Comparison of ENCODE assay signal across 25 mouse cellular contexts in the genomic region with DNA sequence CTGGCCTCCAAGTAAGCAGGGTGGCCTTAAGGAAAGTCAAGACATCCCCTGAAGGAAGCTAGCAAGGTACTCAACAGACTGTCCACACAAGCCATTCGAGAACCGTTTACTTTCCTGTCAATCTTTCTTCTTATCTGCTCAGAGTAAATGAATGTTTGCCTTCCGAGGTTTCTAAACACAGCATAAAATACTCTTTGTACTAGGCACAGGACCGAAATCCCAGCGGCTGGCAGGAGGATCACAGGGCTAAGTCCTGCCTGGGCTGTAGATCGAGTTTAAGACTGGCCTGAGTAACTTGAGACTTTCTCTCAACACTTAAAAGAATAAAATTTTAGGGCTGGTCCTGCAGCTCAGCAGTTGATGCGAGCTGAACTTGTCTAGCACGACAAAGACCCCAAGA.
DNase-seq lines count a peak whose midpoint lies in the region; ATAC-seq and TF ChIP-seq lines count a peak whose summit lies in the region.
"Had no signal": no experiment of that assay in that cellular context is flagged by ENCODE, and none has a peak within 500 bp of the region (broad histone marks: within the 10 kb centered on the region; RNA-seq: fewer than 3 reads in every experiment).

No protein-coding gene starts in this region.

- WGBS in embryonic facial prominence, embryonic 10.5 days = 30% methylated on average over 8 of the region's 8 CpGs
- 14% methylated on average over 8 of the region's 8 CpGs for WGBS in intestine, embryonic 16.5 days
- 17% methylated on average over 8 of the region's 8 CpGs for WGBS in liver, embryonic 16.5 days (ENCODE audit: insufficient replicate concordance)
- 21% methylated on average over 8 of the region's 8 CpGs for WGBS in stomach, postnatal 0 days

- TF ChIP-seq EP300 in stomach, postnatal 0 days (optimal IDR thresholded peaks at IDR 0.05) = no peak

- no peak overlapping the region for H3K9ac ChIP-seq in intestine, embryonic 16.5 days (ENCODE audit: low read depth, low read length)
- no peak overlapping the region for H3K9ac ChIP-seq in liver, embryonic 16.5 days (ENCODE audit: low read depth, low read length)
- no peak overlapping the region for H3K9ac ChIP-seq in stomach, postnatal 0 days (ENCODE audit: low read length)
- H3K9ac ChIP-seq: embryonic facial prominence, embryonic 15.5 days; forebrain, embryonic 12.5 days; forebrain, postnatal 0 days; lung, embryonic 14.5 days; midbrain, embryonic 12.5 days; neural tube, embryonic 13.5 days had no signal

- no peak for TF ChIP-seq CTCF in stomach, postnatal 0 days (IDR thresholded peaks at IDR 0.05; ENCODE audit: low read depth)
- no peak for TF ChIP-seq CTCF in layer of hippocampus, adult 2 months (conservative IDR thresholded peaks at IDR 0.05)

- peaks cover 49% of the 10 kb centered on the region for H3K4me1 ChIP-seq in embryonic facial prominence, embryonic 10.5 days
- peaks cover 13% of the 10 kb centered on the region for H3K4me1 ChIP-seq in intestine, embryonic 16.5 days (ENCODE audit: control insufficient read depth, insufficient read depth, low read length)
- H3K4me1 ChIP-seq in liver, embryonic 16.5 days (ENCODE audit: control insufficient read depth, low read depth, low read length) = peaks cover 2% of the 10 kb centered on the region
- no peaks in the 10 kb centered on the region for H3K4me1 ChIP-seq in stomach, postnatal 0 days (replicated peaks; ENCODE audit: control insufficient read depth, insufficient read depth)

- no peaks in the 10 kb centered on the region for H3K36me3 ChIP-seq in embryonic facial prominence, embryonic 10.5 days (replicated peaks)
- H3K36me3 ChIP-seq in intestine, embryonic 16.5 days (ENCODE audit: control insufficient read depth, insufficient read depth, low read length) = no peaks in the 10 kb centered on the region
- no peaks in the 10 kb centered on the region for H3K36me3 ChIP-seq in liver, embryonic 16.5 days (ENCODE audit: control insufficient read depth, insufficient read depth)
- H3K36me3 ChIP-seq in stomach, postnatal 0 days (ENCODE audit: control insufficient read depth, insufficient read depth, low read length) = no peaks in the 10 kb centered on the region
- H3K36me3 ChIP-seq: embryonic facial prominence, embryonic 15.5 days; forebrain, embryonic 12.5 days; hindbrain, embryonic 10.5 days; midbrain, embryonic 12.5 days; neural tube, embryonic 13.5 days had no signal

- H3K9me3 ChIP-seq in embryonic facial prominence, embryonic 10.5 days = no peaks in the 10 kb centered on the region
- no peaks in the 10 kb centered on the region for H3K9me3 ChIP-seq in intestine, embryonic 16.5 days (ENCODE audit: control insufficient read depth, low read length)
- H3K9me3 ChIP-seq in liver, embryonic 16.5 days (replicated peaks; ENCODE audit: control insufficient read depth, low read length) = no peaks in the 10 kb centered on the region
- H3K9me3 ChIP-seq in stomach, postnatal 0 days (ENCODE audit: control insufficient read depth, low read length) = no peaks in the 10 kb centered on the region
- H3K9me3 ChIP-seq: embryonic facial prominence, embryonic 15.5 days; forebrain, embryonic 12.5 days; hindbrain, embryonic 10.5 days; midbrain, embryonic 12.5 days; neural tube, embryonic 13.5 days had no signal

- peaks cover 18% of the 10 kb centered on the region for H3K27me3 ChIP-seq in embryonic facial prominence, embryonic 10.5 days (replicated peaks; ENCODE audit: low read depth, poor library complexity, severe bottlenecking)
- no peaks in the 10 kb centered on the region for H3K27me3 ChIP-seq in intestine, embryonic 16.5 days (replicated peaks; ENCODE audit: control insufficient read depth, insufficient read depth, low read length)
- H3K27me3 ChIP-seq in liver, embryonic 16.5 days (ENCODE audit: control insufficient read depth, insufficient read depth, low read depth, low read length) = no peaks in the 10 kb centered on the region
- no peaks in the 10 kb centered on the region for H3K27me3 ChIP-seq in stomach, postnatal 0 days (ENCODE audit: control insufficient read depth, insufficient read depth, low read length)
- H3K27me3 ChIP-seq: embryonic facial prominence, embryonic 15.5 days; neural tube, embryonic 13.5 days had no signal

- peak; percentile 54; the same call in 1 of the 2 replicates for ATAC-seq in intestine, embryonic 16.5 days
- peak; percentile 74 for ATAC-seq in liver, embryonic 16.5 days (ENCODE audit: low read depth)
- ATAC-seq in stomach, postnatal 0 days (ENCODE audit: low FRiP score, low TSS enrichment) = peak; percentile 49; the same call in 1 of the 2 replicates
- ATAC-seq: forebrain, postnatal 0 days; hindbrain, embryonic 16.5 days had no signal

- H3K27ac ChIP-seq in embryonic facial prominence, embryonic 10.5 days (replicated peaks) = 0 out of 2 replicates have a peak overlapping the region, but pooled peaks have one; percentile 35
- no peak overlapping the region for H3K27ac ChIP-seq in intestine, embryonic 16.5 days (ENCODE audit: low read length)
- H3K27ac ChIP-seq in liver, embryonic 16.5 days (ENCODE audit: low read length) = peak overlapping the region; percentile 65
- no peak overlapping the region for H3K27ac ChIP-seq in stomach, postnatal 0 days (replicated peaks)
- H3K27ac ChIP-seq in layer of hippocampus, adult 2 months = no peak overlapping the region
- H3K27ac ChIP-seq: embryonic facial prominence, embryonic 15.5 days; forebrain, embryonic 12.5 days; hindbrain, embryonic 10.5 days; left cerebral cortex, adult 2 months; midbrain, embryonic 12.5 days; neural tube, embryonic 13.5 days had no signal

- H3K4me3 ChIP-seq in embryonic facial prominence, embryonic 10.5 days = no peak overlapping the region
- no peak overlapping the region for H3K4me3 ChIP-seq in intestine, embryonic 16.5 days (ENCODE audit: low read length)
- no peak overlapping the region for H3K4me3 ChIP-seq in liver, embryonic 16.5 days (ENCODE audit: low read depth, low read length)
- no peak overlapping the region for H3K4me3 ChIP-seq in stomach, postnatal 0 days (ENCODE audit: low read depth, low read length)
- H3K4me3 ChIP-seq in layer of hippocampus, adult 2 months = no peak overlapping the region
- H3K4me3 ChIP-seq: embryonic facial prominence, embryonic 15.5 days; forebrain, embryonic 12.5 days; hindbrain, embryonic 10.5 days; left cerebral cortex, adult 2 months; midbrain, embryonic 12.5 days; neural tube, embryonic 13.5 days had no signal

- no peak overlapping the region for H3K4me2 ChIP-seq in intestine, embryonic 16.5 days (ENCODE audit: low read depth, low read length)
- 0 out of 2 replicates have a peak overlapping the region, but pooled peaks have one; percentile 20 for H3K4me2 ChIP-seq in liver, embryonic 16.5 days (ENCODE audit: low read depth, low read length)
- no peak overlapping the region for H3K4me2 ChIP-seq in stomach, postnatal 0 days (replicated peaks; ENCODE audit: low read depth)
- H3K4me2 ChIP-seq: embryonic facial prominence, embryonic 15.5 days; forebrain, embryonic 12.5 days; lung, embryonic 14.5 days; midbrain, embryonic 12.5 days; neural tube, embryonic 13.5 days had no signal

- no peak for DNase-seq in embryonic facial prominence, embryonic 10.5 days (ENCODE audit: low spot score)
- peak; percentile 53 for DNase-seq in stomach, postnatal 0 days (ENCODE audit: low spot score)
- no peak for DNase-seq in layer of hippocampus, adult 2 months (ENCODE audit: low spot score in 2 of 2)
- DNase-seq in thymus, postnatal 4 days = no peak
- DNase-seq: adrenal gland, postnatal 25 days; B cell, adult 2 months; cerebellum, adult 11-12 months; cerebellum, adult 9-11 months; forebrain, postnatal 0 days; heart, postnatal 14 days; kidney, adult 9 months; kidney, postnatal 14 days; lung, embryonic 14.5 days; right cerebral cortex, postnatal 4 days; thymus, adult 18-20 months; thymus, postnatal 25 days had no signal

Comparison
In these comparisons a context has a peak if more than half of its experiments do, and no peak if none do; other contexts are left out.
1. H3K27ac ChIP-seq: peak in embryonic facial prominence, embryonic 10.5 days (single experiment) and liver, embryonic 16.5 days (single experiment); none in intestine, embryonic 16.5 days (single experiment), stomach, postnatal 0 days (single experiment) and layer of hippocampus, adult 2 months (single experiment).
2. Peak in every context shown above with its lines, with median percentiles within 50 percentile points of each other: ATAC-seq.